Mouse (Mus musculus) urinary bladder, postnatal 14 days (tissue): ENCODE measurements around the gene Bmp7.

Experiments used
- DNase-seq: peaks from one replicate; pipeline ENCODE4 v3.0.0; 2021; ENCODE audit warnings: low spot score

Gene Bmp7

DNA sequence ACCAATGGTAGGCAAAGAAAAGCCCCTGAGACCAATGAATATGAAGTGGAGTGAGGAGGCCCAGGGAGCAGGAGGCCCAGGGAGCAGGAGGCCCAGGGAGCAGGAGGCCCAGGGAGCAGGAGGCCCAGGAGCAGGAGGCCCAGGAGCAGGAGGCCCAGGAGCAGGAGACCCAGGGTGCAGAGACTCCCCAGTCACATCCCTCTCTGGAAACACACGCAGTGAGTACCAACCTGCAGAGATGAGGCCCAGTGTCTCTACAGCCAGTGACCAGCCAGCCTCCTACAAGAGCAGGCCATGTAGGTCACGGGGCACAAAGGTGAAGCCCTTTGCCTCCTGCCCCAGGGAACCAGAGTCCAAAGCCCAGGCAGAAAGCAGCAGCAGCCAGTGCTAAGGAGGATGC is 83.6 kb downstream of the Bmp7 start:
- no peak for DNase-seq

DNA sequence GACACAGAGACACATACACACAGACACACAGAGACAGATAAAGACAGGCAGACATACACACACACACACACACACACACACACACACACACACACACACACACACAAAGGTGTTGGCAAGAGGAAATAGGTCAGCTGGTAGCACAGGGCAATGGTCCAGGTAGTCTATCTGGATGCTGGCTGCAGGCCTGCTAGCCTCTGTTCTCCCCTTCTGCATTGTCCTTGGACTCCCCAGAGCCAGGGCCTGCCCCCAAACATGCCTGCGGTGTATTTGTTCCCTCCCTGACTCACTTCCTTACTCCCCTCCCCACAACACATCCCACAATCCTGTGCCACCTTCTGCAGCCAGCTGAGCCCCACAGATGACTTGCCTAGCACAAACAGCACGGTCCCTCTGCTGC is 86.0 kb downstream of the Bmp7 start:
- no peak for DNase-seq

DNA sequence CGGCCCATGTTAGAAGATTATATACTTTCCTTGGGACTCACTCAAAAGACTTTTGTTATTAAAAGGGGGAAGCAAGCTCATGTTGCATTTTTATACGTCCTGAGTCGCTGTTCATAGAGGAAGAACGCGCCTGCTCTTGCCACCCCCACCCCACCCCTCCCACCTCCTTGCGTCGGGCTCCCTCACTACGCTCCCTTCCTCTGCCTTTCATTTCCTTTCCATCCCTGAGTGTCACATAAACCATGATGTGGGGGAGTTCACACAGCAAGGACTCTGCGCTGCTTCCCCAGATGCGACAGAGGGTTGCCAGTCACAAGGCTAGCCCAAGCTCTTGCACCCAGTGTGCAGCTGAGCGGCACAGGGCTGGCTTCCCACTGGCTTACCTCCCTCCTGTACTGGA is 88.3 kb downstream of the Bmp7 start:
- no peak for DNase-seq

DNA sequence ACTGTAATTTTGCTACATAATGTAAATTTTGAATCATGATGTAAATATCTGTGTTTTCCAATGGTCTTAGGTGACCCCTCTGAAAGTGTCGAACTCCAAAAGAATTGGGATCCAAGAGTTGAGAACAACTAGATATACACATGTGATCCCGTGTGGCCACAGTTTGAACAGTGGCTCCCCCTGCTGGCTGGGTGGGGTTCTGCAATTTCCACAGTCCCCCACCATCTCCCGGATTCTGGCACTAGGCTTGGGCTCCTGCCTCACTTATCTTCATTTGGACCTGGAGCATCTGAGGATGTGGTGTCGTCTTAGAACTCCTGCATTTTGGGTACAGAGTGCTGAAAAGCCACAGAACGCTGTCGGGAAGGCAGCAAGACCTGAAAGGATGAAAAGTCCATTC is 91.9 kb downstream of the Bmp7 start:
- no peak for DNase-seq

DNA sequence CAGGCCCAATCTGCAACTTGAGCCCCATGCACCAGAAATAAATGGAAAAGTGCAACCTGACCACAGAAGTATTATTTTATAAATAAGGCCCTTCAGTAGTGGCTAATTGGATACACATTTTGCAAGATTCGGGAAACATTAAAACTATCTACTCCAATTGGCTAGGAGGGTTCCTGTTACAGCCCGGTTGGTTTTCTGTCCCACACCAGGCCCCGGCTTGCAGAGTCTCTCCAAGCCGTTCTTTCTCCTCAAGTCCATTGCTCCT is 93.9 kb downstream of the Bmp7 start:
- no peak for DNase-seq

DNA sequence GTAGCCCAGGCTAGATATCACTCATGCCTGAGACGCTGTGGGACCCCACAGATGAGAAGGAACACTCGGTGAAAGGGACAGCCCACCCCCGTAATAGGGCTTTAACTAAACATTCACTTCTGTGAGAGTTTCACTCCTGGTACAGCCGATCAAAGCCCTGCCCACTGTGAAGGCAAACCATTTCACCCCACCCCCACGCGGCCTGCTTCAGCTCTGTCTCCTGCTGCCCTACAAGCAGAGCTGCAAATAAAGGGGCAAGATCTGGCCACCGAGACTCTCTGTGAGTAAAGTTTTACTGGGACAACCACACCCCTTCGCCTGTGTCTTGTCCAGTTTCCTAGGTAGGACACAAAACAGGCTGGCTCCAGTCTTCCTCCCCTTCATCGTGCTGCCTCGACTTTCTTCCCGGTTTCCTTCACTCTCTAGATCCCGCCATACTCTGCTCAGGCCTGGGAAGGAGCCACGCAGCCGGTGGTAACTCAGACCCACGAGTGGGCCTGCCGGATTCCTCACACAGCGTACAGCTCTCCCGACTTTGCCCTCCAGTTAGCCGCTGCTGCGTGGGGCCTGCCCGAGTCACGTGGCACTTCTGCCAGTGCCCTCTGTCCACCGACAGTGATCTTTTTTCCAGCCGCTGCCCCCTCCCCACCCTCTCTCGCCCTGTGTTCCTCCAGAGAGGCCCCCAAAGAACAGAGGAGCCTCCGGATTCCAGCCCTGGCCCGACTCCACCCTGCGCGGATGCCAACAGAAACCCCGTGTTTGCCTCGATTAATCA is 94.4 kb downstream of the Bmp7 start:
- DNase-seq = no peak

DNA sequence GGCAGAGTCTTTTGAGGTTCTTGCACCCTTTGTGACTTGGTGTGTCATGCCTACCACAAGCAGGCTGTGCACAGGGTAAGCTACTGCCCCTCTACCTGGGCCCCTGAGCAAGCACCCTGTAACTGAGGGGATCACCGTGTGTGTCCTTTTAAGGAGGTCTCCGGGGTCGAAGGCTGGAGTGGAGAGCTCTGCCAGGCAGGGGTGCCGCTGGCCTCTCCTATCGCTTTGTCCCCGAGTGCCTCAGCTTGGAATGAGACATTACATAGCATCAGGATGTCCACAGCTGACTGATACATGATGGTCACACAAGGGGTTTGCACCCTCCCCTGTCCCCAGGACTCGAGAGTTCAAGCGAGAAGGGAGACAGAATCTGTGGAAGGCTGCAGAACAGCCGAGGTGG is 96.2 kb downstream of the Bmp7 start:
- DNase-seq = no peak

DNA sequence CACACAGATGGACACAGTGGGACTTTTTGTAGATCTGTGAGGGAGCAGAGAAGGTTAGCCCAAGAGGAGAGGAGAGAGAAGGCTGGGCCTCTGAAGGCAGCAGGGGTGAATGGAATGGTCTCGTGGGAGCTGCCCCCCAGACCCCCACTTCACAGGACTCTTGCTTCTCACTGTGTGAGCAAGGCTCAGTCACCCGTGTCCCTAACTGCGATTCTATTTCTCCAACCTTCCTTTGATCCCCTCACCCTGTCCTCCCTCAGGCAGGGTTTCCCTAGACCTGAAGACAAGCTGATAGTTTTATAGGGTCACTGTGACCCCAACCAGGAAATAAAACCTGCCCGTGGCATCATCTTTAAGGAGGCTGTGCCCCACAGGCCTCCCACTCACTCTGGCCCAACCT is 97.8 kb downstream of the Bmp7 start:
- no peak for DNase-seq

DNA sequence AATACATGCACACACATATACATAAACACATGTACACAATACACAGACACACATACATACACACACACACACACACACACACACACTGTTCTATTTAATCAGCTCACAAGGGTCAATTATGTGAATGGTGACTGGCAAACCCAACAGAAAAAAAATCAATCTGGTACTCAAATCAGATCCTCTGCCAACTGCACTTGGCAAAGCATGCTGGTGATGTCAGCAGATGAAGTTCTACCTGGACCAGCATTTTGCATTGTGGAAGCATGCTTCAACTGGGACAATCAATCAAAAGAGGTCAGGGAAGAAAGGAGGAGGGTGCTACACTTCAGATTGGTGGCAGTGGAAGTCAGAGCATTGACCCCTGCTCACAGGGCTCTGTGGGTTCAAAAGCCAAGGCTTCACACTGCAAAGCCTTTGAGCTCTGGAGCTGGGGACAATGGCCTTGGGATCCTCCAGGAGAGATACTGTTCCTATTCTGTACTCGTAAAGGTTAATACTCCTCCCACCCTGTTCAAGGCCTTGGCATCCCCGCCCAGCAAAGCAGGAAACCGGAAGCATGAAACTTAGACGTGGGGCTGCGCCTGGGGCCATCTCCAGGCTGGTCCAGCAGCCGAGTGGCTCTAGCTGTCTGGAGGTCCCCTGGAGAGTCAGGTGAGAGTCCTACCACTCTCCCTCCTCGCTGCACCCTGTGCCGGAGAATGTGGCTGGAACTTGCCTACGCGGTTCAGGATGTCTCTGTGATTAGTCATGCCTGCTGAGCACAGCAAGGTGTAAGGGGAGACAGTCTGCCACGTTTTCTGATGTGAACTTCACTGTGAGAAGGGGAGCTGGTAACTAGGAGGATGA is 99.0 kb downstream of the Bmp7 start:
- no peak for DNase-seq

DNA sequence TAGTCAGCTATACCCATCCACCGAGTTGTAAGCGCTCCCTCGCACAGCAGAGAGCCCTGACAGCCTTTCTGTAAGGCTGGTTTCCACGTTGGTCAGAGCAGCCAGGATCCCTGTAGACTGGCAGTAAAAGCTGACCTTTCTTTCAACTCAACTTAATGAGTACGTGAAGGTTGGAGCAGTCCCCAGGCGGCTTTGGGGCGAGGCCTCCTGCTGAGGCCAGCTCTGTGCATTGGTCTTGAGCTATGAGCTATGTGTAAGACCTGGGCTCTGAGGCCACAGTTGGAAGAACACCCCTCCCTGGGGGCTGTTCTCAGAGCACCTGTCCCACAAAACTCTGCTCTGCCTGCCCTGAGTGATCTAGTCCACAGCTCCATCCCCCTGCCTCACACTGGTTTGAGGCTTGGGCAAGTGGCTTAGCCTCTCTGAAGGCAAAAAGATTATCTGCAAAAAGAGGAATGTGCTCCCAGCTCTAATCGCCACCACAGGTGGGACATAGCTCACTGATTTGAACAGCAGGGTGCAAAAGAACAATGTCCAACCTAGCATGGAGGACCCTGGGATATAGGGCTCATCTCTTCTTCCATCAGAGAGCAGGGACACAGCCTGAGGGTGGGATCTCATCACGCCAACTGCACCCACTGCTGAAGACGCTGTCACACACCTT is 100.7 kb downstream of the Bmp7 start:
- no peak for DNase-seq

DNA sequence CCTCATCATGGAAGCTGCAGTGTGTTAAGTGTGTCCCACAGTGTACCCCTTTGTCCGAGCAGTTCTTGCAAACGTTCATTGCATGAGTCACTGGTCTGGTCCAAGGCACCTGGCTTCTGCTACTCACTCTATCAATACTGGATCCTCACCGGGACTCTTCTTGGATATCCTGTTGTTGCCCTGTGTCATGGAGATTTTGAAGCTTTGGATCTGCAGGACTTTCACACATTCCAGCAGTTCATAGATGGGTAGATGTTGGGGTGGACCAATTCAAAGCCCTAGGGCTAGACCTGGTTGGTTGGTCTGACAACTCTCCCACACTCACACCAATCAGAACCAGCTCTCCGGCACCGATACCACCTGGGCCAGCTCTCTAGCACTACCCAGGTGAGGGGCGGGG is 103.6 kb downstream of the Bmp7 start:
- DNase-seq = no peak

DNA sequence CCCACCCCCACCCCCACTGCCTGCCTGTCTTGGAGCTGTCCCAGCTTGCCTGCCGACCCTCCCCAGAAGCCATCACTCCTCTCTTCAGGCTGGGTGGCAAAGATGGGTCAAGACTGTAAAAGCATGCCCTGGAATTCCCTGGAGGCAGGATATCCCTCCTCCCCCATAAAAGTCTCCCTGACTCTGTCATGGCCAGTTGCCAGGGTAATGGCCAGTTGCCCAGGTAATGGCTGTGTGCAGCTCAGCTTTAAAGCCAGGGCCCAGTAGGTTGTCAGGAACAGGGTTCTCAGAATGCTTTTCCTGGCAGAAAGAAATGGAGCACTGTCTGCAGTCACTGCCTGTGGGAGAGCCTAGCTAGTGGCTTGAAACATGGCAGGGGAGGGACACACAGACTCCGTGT is 106.9 kb downstream of the Bmp7 start:
- peak; percentile 67 for DNase-seq

DNA sequence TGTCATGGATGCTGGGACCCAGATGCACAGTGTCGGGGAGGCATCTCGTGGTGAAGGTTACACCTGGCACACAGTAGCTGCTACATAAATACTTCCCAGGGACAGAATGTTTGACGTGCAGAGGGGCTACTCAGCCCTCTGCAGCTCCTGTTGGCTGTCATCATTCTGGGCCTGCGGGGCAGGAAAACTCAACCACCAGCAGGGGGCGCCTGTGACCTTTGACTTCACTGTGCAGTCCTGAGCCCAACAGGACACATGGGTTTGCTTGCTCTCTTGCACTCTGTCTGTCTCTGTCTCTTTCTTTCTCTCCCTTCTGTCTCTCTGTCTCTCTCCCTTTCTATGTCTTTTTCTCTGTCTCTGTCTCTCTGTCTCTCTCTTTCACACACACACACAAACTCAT is 108.4 kb downstream of the Bmp7 start:
- peak; percentile 82 for DNase-seq

DNA sequence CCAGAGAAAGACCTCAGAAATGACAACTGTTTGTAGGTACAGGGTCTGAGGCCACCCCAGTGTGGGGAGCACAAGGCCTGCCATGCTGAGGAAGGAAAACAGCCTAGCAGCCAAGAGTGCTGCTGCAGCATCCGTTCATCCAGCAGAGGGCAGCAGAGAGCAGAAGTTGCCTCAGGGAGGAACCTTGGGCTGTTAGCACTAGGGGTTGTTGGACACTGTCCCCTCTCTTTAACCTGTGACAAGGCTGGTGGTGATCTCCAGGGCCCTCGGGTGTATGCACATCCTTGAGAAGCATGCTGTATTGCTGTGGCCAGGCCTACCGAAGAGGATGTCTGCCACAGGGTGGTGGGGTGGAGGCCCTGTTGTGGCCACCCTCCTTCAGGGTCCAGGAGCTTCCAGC is 109.0 kb downstream of the Bmp7 start:
- peak; percentile 91 for DNase-seq

DNA sequence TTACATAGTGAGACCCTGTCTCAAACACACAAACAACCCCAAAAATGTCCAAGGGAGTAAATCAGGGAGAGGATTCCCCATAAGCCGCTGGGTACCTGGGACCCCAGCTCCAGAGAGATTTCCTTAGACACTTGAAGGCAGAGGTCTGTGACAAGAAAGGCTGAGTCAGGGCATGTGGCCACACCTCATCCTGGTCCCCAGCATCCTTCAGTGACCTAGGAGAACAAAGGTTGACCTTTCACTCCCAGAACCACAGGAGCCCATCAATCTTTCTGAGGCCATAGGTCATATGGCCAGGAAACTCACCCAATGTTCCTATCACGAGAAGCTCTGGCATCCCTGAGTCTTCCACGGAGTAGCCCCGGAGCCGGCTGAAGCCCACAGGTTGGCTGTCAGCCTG is 111.9 kb downstream of the Bmp7 start:
- no peak for DNase-seq

DNA sequence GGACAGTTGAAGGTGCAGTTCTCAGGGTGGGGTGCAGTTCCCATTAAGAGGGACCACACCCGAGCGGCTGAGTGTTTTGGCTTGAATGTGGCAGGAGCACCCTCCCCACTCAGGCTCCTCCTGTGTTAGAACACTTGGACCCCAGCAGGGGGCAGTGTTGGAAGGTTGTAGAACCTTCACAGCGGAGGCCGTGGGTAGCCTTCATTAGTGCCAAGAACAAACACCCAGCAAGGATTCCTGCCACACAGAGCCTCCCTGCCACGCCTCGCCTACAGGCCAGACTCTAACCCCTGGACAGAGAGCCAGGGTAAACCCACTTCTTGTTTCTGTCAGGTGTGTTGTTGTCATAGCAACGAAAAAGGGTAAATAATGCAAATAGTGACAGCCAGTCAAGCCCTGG is 112.6 kb downstream of the Bmp7 start:
- peak; percentile 41 for DNase-seq

DNA sequence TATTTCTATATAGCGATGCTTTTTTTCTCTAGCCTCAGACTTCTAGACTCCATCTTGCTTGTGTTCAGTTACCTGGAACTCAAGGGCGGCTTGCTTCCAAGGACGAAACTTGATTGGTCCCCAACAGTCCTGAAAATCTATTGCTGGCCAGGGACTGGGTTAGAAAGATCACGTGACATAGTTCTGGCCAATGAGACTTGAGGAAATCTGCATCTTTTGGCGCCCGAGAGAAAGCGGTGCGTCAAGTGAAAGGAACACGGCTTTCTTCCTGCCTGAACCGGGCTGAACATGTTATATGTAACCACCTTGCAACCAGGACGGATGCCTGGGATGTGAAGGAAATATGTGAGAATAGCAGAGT is 114.4 kb downstream of the Bmp7 start:
- no peak for DNase-seq

DNA sequence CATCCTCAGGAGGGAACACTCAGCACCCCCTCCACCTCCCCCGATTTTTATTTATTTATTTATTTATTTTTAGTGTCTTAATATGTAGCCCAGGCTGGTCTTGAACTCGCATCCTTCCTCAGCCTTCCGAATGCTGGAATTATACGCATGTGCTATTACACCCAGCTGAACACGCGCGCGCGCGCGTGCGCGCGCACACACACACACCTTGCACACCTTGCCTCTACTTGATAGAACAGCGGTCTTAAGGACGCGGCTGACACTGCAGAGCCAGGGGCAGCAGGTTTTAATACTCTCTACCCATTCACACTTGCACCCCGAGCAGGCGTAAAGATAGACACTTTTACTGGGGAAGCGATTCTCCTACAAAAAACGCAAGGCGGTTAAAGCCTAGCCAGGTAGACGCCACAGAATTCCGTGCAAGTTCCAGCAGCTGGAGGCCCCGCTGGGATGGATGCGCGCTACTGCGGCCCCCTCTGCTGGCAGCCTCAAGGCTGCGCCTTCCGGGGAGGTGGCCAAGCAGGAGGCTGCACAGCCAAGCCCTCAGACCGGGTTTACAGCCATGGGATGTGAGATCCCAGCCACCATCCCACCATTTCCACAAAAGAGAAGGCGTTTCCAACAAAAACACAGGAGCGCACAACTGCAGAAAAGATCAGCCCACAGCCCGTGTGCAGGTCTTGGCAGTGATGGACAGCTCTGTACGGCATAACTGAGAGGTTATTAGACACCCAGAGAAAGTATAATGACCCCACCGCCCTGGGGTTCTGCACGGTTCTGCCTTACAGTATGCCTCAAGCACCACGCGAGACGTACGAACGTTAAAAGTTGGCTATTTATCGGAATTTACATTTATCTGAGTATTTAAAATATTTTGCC is 115.0 kb downstream of the Bmp7 start:
- DNase-seq = peak; percentile 77

DNA sequence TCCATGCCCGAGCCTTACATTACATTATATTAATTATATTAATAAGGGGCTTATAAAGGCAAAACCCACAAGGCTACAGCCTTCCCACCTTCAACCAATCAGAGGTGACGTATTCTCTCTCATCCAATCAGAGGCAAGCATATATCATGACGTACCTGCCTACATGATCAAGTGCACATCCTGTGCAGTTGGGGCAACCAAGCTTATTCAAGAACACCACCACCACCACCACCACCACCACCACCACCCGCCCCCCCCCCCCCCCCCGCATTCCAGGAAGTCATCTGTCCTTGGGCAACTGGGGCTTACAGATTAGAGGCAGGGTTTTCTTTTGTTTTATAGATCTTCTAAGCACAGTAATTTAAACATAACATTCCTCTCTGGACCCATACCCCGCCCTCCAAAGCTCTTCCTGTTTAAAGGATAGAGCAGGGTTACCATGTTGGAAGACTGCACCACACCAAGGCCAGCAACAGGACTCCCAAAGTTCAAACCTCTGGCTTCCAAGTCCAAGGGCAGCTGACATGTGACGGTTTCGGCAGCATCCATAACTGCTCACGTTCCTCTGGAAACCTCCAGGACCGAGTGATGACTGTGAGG is 121.4 kb downstream of the Bmp7 start:
- DNase-seq = no peak
